Mouse (Mus musculus) stomach, postnatal 0 days (tissue): ENCODE data around the gene 1700001C02Rik. TPM values are rescaled to one million over a fixed set of nuclear protein-coding genes. Genes with fewer than 3 reads are reported as not detected.

Experiments
- ATAC-seq: fragments of 200-750 bp; cut with Nextera tagmentation; 2 replicates; pipeline ENCODE4 v1.8.0; 2017; ENCODE audit not compliant: low FRiP score, low TSS enrichment
- DNase-seq: peaks from one replicate; pipeline ENCODE4 v3.0.0-alpha.2; 2016; ENCODE audit warnings: low spot score
- H3K27ac ChIP-seq: fragments of 300-500 bp; sonication (generic); replicated peaks from 2 replicates; pipeline ENCODE4 v1.5.1; 2014; ENCODE audit warnings: mild to moderate bottlenecking, control low read depth
- H3K27me3 ChIP-seq: fragments of 300-500 bp; sonication (generic); 2 replicates; pipeline ENCODE4 v1.6.1; 2014; ENCODE audit warnings: low read length; ENCODE audit not compliant: control insufficient read depth, insufficient read depth
- H3K36me3 ChIP-seq: fragments of 300-500 bp; sonication (generic); 2 replicates; pipeline ENCODE4 v1.6.1; 2014; ENCODE audit warnings: low read length, mixed read lengths; ENCODE audit not compliant: control insufficient read depth, insufficient read depth
- H3K4me1 ChIP-seq: fragments of 300-500 bp; sonication (generic); replicated peaks from 2 replicates; pipeline ENCODE4 v1.6.1; 2014; ENCODE audit warnings: antibody characterized with exemption; ENCODE audit not compliant: control insufficient read depth, insufficient read depth
- H3K4me2 ChIP-seq: fragments of 300-500 bp; sonication (generic); replicated peaks from 2 replicates; pipeline ENCODE4 v1.6.1; 2014; ENCODE audit warnings: low read depth, mild to moderate bottlenecking, control low read depth, moderate library complexity
- H3K4me3 ChIP-seq: fragments of 300-500 bp; sonication (generic); 2 replicates; pipeline ENCODE4 v1.5.1; 2014; ENCODE audit warnings: low read depth, low read length, control low read depth
- H3K9ac ChIP-seq: fragments of 300-500 bp; sonication (generic); 2 replicates; pipeline ENCODE4 v1.6.1; 2014; ENCODE audit warnings: mild to moderate bottlenecking, low read length, control low read depth, mixed read lengths
- H3K9me3 ChIP-seq: fragments of 300-500 bp; sonication (generic); 2 replicates; pipeline ENCODE4 v1.6.1; 2016; ENCODE audit warnings: low read length; ENCODE audit not compliant: control insufficient read depth
- CTCF ChIP-seq: IDR thresholded peaks from 2 replicates; pipeline ENCODE4 v1.5.1; 2016; ENCODE audit warnings: antibody characterized with exemption, low read depth, mild to moderate bottlenecking, moderate library complexity
- EP300 ChIP-seq: optimal IDR thresholded peaks from 2 replicates; pipeline ENCODE3; 2016; ENCODE audit warnings: antibody characterized with exemption
- WGBS: fragments of 180-500 bp; shearing (Covaris S2); extraction: QIAGEN DNeasy Blood & Tissue Kit; methylation state at CpG from one replicate; pipeline ENCODE4 v1.1.7; 2014; 5-methylcytosine and 5-hydroxymethylcytosine counted together
- polyA plus RNA-seq: library from polyadenylated mRNA; unstranded; fragments of >200 nt; fragmentation: Nextera tagmentation; extraction: Ambion mirVana; gene quantifications from 2 replicates; pipeline ENCODE4 v1.2.1, GENCODE M21; 2015

The 1700001C02Rik gene
- polyA plus RNA-seq, 1 experiment from 2014 or later = not detected

- no peaks in the 10 kb centered on the region for H3K9me3 ChIP-seq
- H3K27ac ChIP-seq = no peak overlapping the region
- DNase-seq (no peak), ATAC-seq (no peak)
- no peak overlapping the region for H3K4me3 ChIP-seq
- H3K4me2 ChIP-seq = no peak overlapping the region
- 52% methylated on average over 6 of the region's 6 CpGs for WGBS
- H3K27me3 ChIP-seq = no peaks in the 10 kb centered on the region
- H3K9ac ChIP-seq = no peak overlapping the region
- H3K36me3 ChIP-seq = no peaks in the 10 kb centered on the region
- H3K4me1 ChIP-seq = peaks cover 3% of the 10 kb centered on the region; the same call in 1 of the 2 replicates
- TF ChIP-seq CTCF = no peak
- no peak for TF ChIP-seq EP300
These were observed 52.7 kb downstream of the 1700001C02Rik start for GRCm38 (mm10) chr5:30518547-30518946.

- no peak overlapping the region for H3K9ac ChIP-seq
- TF ChIP-seq CTCF (no peak), EP300 (no peak)
- DNase-seq (no peak), ATAC-seq (no peak)
- H3K9me3 ChIP-seq = no peaks in the 10 kb centered on the region
- H3K4me1 ChIP-seq = peaks cover 3% of the 10 kb centered on the region; the same call in 1 of the 2 replicates
- no peak overlapping the region for H3K27ac ChIP-seq
- no peaks in the 10 kb centered on the region for H3K27me3 ChIP-seq
- no peaks in the 10 kb centered on the region for H3K36me3 ChIP-seq
- no peak overlapping the region for H3K4me3 ChIP-seq
- 42% methylated on average over 7 of the region's 7 CpGs for WGBS
- H3K4me2 ChIP-seq = no peak overlapping the region
These were observed 53.6 kb downstream of the 1700001C02Rik start for GRCm38 (mm10) chr5:30519494-30519893.

- H3K27me3 ChIP-seq = no peaks in the 10 kb centered on the region
- no peak for ATAC-seq
- peaks cover 3% of the 10 kb centered on the region; the same call in 1 of the 2 replicates for H3K4me1 ChIP-seq
- DNase-seq = no peak
- TF ChIP-seq EP300 = no peak
- TF ChIP-seq CTCF = no peak
- no peak overlapping the region for H3K9ac ChIP-seq
- no peaks in the 10 kb centered on the region for H3K9me3 ChIP-seq
- no peak overlapping the region for H3K4me3 ChIP-seq
- H3K27ac ChIP-seq = 0 out of 2 replicates have a peak overlapping the region, but pooled peaks have one; percentile 18
- WGBS = 63% methylated on average over 10 of the region's 10 CpGs
- H3K4me2 ChIP-seq = no peak overlapping the region
- H3K36me3 ChIP-seq = no peaks in the 10 kb centered on the region
These were observed 54.4 kb downstream of the 1700001C02Rik start for GRCm38 (mm10) chr5:30520214-30520732.

- no peaks in the 10 kb centered on the region for H3K36me3 ChIP-seq
- no peak overlapping the region for H3K4me3 ChIP-seq
- H3K9me3 ChIP-seq = no peaks in the 10 kb centered on the region
- no peak overlapping the region for H3K27ac ChIP-seq
- H3K4me1 ChIP-seq = peaks cover 3% of the 10 kb centered on the region; the same call in 1 of the 2 replicates
- TF ChIP-seq EP300 = no peak
- 91% methylated on average over 8 of the region's 8 CpGs for WGBS
- H3K27me3 ChIP-seq = no peaks in the 10 kb centered on the region
- DNase-seq (no peak), ATAC-seq (no peak)
- H3K4me2 ChIP-seq = no peak overlapping the region
- H3K9ac ChIP-seq = no peak overlapping the region
These were observed 56.6 kb downstream of the 1700001C02Rik start for GRCm38 (mm10) chr5:30522406-30522805.

GRCm38 (mm10) chr5:30523131-30523530, 57.3 kb downstream of the 1700001C02Rik start:
- Histone ChIP-seq H3K4me2 (no peak overlapping the region), H3K4me1 (peaks cover under 1% of the 10 kb centered on the region; the same call in 1 of the 2 replicates), H3K4me3 (no peak overlapping the region), H3K36me3 (no peaks in the 10 kb centered on the region), H3K27ac (no peak overlapping the region), H3K9me3 (no peaks in the 10 kb centered on the region), H3K9ac (no peak overlapping the region), H3K27me3 (no peaks in the 10 kb centered on the region)
- no peak for DNase-seq
- 87% methylated on average over 3 of the region's 3 CpGs for WGBS
- no peak for TF ChIP-seq CTCF
- TF ChIP-seq EP300 = no peak
- no peak for ATAC-seq

- 71% methylated on average over 3 of the region's 3 CpGs for WGBS
- H3K27ac ChIP-seq = no peak overlapping the region
- ATAC-seq (no peak), DNase-seq (no peak)
- H3K36me3 ChIP-seq = no peaks in the 10 kb centered on the region
- H3K27me3 ChIP-seq = no peaks in the 10 kb centered on the region
- no peaks in the 10 kb centered on the region for H3K9me3 ChIP-seq
- no peak for TF ChIP-seq CTCF
- TF ChIP-seq EP300 = no peak
- H3K4me2 ChIP-seq = no peak overlapping the region
- H3K9ac ChIP-seq = no peak overlapping the region
- no peaks in the 10 kb centered on the region for H3K4me1 ChIP-seq
- H3K4me3 ChIP-seq = no peak overlapping the region
These were observed 58.4 kb downstream of the 1700001C02Rik start for GRCm38 (mm10) chr5:30524213-30524612.
